Mouse (Mus musculus) neural tube, embryonic 14.5 days (tissue): ENCODE measurements around the gene Pacs2. TPM values are rescaled to one million over a fixed set of nuclear protein-coding genes. Genes with fewer than 3 reads are reported as not detected.

Experiments
- ATAC-seq: fragments of 200-750 bp; cut with Nextera tagmentation; 2 replicates; pipeline ENCODE4 v1.8.0; 2017; ENCODE audit warnings: low read depth, mild to moderate bottlenecking, moderate TSS enrichment, moderate library complexity
- H3K27ac ChIP-seq: fragments of 300-500 bp; sonication (generic); 2 replicates; pipeline ENCODE4 v1.5.1; 2014; ENCODE audit warnings: low read depth, mild to moderate bottlenecking, control low read depth, low read length, moderate library complexity, mixed read lengths
- H3K27me3 ChIP-seq: fragments of 300-500 bp; sonication (generic); 2 replicates; pipeline ENCODE4 v1.6.1; 2014; ENCODE audit warnings: low read length; ENCODE audit not compliant: control insufficient read depth, insufficient read depth
- H3K36me3 ChIP-seq: fragments of 300-500 bp; sonication (generic); 2 replicates; pipeline ENCODE4 v1.6.1; 2014; ENCODE audit warnings: low read length, mixed read lengths; ENCODE audit not compliant: control insufficient read depth, insufficient read depth
- H3K4me1 ChIP-seq: fragments of 300-500 bp; sonication (generic); 2 replicates; pipeline ENCODE4 v1.6.1; 2014; ENCODE audit warnings: low read length; ENCODE audit not compliant: control insufficient read depth, insufficient read depth
- H3K4me2 ChIP-seq: fragments of 300-500 bp; sonication (generic); 2 replicates; pipeline ENCODE4 v1.6.1; 2014; ENCODE audit warnings: mild to moderate bottlenecking, low read depth, low read length, control low read depth
- H3K4me3 ChIP-seq: fragments of 300-500 bp; sonication (generic); 2 replicates; pipeline ENCODE4 v1.5.1; 2014; ENCODE audit warnings: low read depth, low read length, control low read depth, mixed read lengths
- H3K9ac ChIP-seq: fragments of 300-500 bp; sonication (generic); replicated peaks from 2 replicates; pipeline ENCODE4 v1.6.1; 2014; ENCODE audit warnings: low read depth, mild to moderate bottlenecking, control low read depth, low read length, mixed read lengths
- H3K9me3 ChIP-seq: fragments of 300-500 bp; sonication (generic); 2 replicates; pipeline ENCODE4 v1.6.1; 2016; ENCODE audit warnings: low read length; ENCODE audit not compliant: control insufficient read depth
- WGBS: fragments of 180-500 bp; shearing (Covaris S2); extraction: QIAGEN DNeasy Blood & Tissue Kit; methylation state at CpG from one replicate; pipeline ENCODE4 v1.1.7; 2014; 5-methylcytosine and 5-hydroxymethylcytosine counted together
- microRNA-seq: library from miRNA; unstranded; fragments of <30 nt; microRNA quantifications from one replicate; pipeline ENCODE4, GENCODE M21; 2016
- polyA plus RNA-seq: library from polyadenylated mRNA; unstranded; fragments of >200 nt; fragmentation: Nextera tagmentation; extraction: Ambion mirVana; gene quantifications from 2 replicates; pipeline ENCODE4 v1.2.1, GENCODE M21; 2014

Pacs2 gene
- polyA plus RNA-seq, 1 experiment from 2014 or later, result 29.4 TPM

- Histone ChIP-seq H3K27ac (no peak overlapping the region), H3K4me2 (no peak overlapping the region), H3K9me3 (no peaks in the 10 kb centered on the region), H3K36me3 (no peaks in the 10 kb centered on the region), H3K9ac (no peak overlapping the region), H3K4me1 (0 out of 2 replicates have a peak, but pooled peaks cover 3% of the 10 kb centered on the region), H3K4me3 (no peak overlapping the region), H3K27me3 (no peaks in the 10 kb centered on the region)
- WGBS, result 83% methylated on average over 10 of the region's 10 CpGs
- ATAC-seq, result no peak
Observed at GRCm38 (mm10) chr12:113109801-113110200, 95.5 kb downstream of the Pacs2 start.

DNA sequence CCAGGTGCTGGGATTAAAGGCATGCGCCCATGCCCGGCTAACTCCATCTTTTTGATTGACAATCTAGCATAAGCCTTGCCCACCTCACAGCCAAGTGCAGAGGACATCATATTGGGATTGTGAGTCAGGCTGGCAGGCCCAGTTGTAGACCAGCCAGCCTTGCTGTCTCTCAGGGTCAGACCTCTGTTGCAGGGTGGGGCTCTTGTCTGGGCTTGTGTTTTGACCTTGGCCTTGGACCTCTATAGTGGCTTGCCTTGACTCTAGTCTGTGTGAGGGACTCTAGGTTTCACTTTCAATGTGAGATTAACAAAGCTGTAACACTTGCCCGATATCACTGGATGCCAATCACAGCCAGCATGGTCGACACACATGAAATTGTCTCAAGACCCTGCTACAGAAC is 99.8 kb downstream of the Pacs2 start:
- no peak for ATAC-seq
- H3K27ac ChIP-seq, result no peak overlapping the region

DNA sequence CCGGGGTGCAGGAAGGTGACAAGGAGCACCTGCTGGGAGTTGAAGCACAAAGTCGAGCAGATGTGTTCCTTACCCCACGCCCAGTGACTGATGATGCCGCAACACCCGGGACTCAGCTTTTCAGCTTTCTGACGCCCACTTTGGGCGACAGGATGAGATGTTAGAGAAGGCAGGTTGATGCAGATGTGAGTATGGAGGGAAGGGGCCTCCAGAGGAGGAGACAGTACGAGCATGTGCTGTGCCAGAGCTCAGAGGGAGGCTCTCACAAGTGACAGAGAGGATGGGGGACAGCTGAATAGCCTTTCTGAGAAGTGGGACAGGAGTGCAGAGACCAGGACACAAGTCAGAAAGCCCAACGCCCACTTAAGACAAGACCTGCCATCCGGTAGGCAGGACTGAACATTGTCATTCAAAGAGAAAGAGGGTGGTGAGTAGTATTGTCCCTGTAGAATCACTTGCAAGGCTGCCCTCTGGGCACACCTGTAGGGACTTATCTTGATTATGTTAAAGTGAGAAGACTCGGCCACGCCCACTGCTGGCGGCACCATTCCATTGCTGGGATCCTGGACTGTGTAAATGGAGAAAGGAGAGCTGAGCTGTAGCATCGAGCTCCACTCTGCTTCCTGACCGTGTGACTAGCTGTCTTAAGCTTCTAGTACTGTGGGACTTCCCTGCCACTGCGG is 100.7 kb downstream of the Pacs2 start:
- Histone ChIP-seq H3K9me3 (no peaks in the 10 kb centered on the region), H3K4me2 (no peak overlapping the region), H3K27ac (no peak overlapping the region), H3K27me3 (no peaks in the 10 kb centered on the region), H3K36me3 (peaks cover 10% of the 10 kb centered on the region), H3K4me1 (no peaks in the 10 kb centered on the region), H3K9ac (no peak overlapping the region), H3K4me3 (no peak overlapping the region)
- no peak for ATAC-seq
- 91% methylated on average over 16 of the region's 16 CpGs for WGBS

More for the DNA sequence above, 99.8 kb downstream of the Pacs2 start:
- Histone ChIP-seq H3K27me3 (no peaks in the 10 kb centered on the region), H3K4me2 (no peak overlapping the region), H3K9me3 (no peaks in the 10 kb centered on the region), H3K9ac (no peak overlapping the region), H3K36me3 (peaks cover 10% of the 10 kb centered on the region), H3K4me3 (no peak overlapping the region), H3K4me1 (0 out of 2 replicates have a peak, but pooled peaks cover 3% of the 10 kb centered on the region)
- 89% methylated on average over 4 of the region's 4 CpGs for WGBS

DNA sequence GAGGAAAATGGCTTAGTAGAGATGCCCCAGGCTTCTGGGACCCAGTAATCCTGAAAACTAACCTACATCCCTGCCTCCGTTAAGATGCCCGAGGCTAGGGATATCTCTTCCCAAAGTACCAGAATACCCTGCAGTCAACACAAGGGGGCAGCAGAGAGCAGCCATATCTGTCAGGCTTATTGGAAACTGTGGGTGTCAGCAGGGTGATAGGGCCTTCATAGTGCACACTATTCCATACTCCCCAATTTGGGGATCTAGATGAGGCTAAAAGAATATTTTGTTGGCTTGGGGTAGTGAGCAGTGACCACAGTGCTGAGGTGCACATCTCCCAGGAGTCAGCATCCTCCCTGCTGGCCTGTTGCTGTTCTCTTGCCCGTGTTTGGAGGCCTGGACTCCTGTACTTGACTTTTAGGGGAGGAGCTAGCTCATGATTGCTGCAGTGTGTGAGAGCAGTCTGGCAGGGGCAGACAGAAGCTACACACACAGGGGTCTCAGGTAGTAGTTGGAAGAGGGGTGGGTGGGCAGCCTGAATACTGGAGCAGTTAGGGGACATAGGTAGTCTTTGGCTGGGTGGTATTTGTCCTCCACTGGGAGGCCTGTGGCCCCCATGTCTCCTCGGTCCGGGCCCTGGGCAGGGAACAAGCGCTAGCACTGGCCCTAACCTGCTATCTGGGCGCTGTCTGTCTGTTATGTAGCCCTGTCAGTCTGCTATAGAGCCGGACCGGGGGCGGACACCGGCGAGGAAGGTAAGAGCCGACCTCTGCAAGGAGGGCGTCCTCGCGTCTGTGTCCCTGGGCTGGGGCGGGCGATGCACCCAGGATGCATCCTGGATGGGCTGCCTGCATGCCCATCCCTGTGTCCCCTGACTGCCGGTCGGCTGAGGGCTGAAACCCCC is 105.5 kb downstream of the Pacs2 start:
- ATAC-seq, result peak; percentile 60
- no peaks in the 10 kb centered on the region for H3K4me1 ChIP-seq
- WGBS, result 86% methylated on average over 20 of the region's 20 CpGs

More for the DNA sequence above, 105.5 kb downstream of the Pacs2 start:
- no peak overlapping the region for H3K4me2 ChIP-seq
- H3K36me3 ChIP-seq, result peaks cover 48% of the 10 kb centered on the region
- no peaks in the 10 kb centered on the region for H3K27me3 ChIP-seq
- H3K9me3 ChIP-seq, result no peaks in the 10 kb centered on the region
- H3K27ac ChIP-seq, result no peak overlapping the region
- no peak overlapping the region for H3K9ac ChIP-seq
- H3K4me3 ChIP-seq, result no peak overlapping the region

Small RNA genes within 50 kb of the gene (microRNA-seq; reads per million reads assigned to microRNA genes)
- gene Gm44471, result not detected

Other genes with a start within 250 kb of the Pacs2 start
- 3.1 and 4.9 TPM in 2 replicates for gene Ahnak2, start 211.9 kb upstream of the Pacs2 start, polyA plus RNA-seq
- 17.5 and 17.8 TPM in 2 replicates for gene Clba1, start 205.6 kb upstream of the Pacs2 start, polyA plus RNA-seq
- gene Cdca4, start 185.1 kb upstream of the Pacs2 start, polyA plus RNA-seq, result 33.6 and 37.5 TPM in 2 replicates
- gene Gpr132, start 146.3 kb upstream of the Pacs2 start, polyA plus RNA-seq, result 0.10 TPM in 1 of 2 replicates, not detected in the other
- gene Jag2, start 84.7 kb upstream of the Pacs2 start, polyA plus RNA-seq, result 14.0 and 17.2 TPM in 2 replicates
- gene Nudt14, start 72.4 kb upstream of the Pacs2 start, polyA plus RNA-seq, result 57.1 and 64.1 TPM in 2 replicates
- gene Btbd6, start 38.0 kb upstream of the Pacs2 start, polyA plus RNA-seq, result 48.1 and 55.5 TPM in 2 replicates
- gene Brf1, start 13.8 kb upstream of the Pacs2 start, polyA plus RNA-seq, result 52.1 and 53.8 TPM in 2 replicates
- 0.21 and 0.36 TPM in 2 replicates for gene Tex22, start 60.0 kb downstream of the Pacs2 start, polyA plus RNA-seq
- gene Mta1, start 83.8 kb downstream of the Pacs2 start, polyA plus RNA-seq, result 19.2 and 19.6 TPM in 2 replicates
- gene Crip2, start 125.7 kb downstream of the Pacs2 start, polyA plus RNA-seq, result 239 and 300 TPM in 2 replicates
- gene Crip1, start 131.8 kb downstream of the Pacs2 start, polyA plus RNA-seq, result 11.7 and 46.0 TPM in 2 replicates
- gene Tedc1, start 141.9 kb downstream of the Pacs2 start, polyA plus RNA-seq, result 12.7 and 17.5 TPM in 2 replicates
- gene Tmem121, start 171.4 kb downstream of the Pacs2 start, polyA plus RNA-seq, result 24.9 and 29.4 TPM in 2 replicates